Mouse (Mus musculus): ENCODE data around the gene Fermt1.

GRCm38 (mm10) chr2:132869682-132870081 is 76.0 kb downstream of the Fermt1 start:
- TF ChIP-seq POLR2A (IDR thresholded peaks at IDR 0.05; ENCODE audit: control insufficient read depth, extremely low read depth, insufficient read depth, low read length, poor library complexity): no peak
- no peak for TF ChIP-seq CTCF (IDR thresholded peaks at IDR 0.05; ENCODE audit: borderline replicate concordance, control insufficient read depth, extremely low read depth, insufficient read depth, low read length, poor library complexity)

Measured in thymus, adult 2 months (tissue).